Mouse (Mus musculus) spleen, adult 2 months (tissue): ENCODE results near the gene Mbd6.
"Not testable (repeated sequence)": the region's sequence is repeated elsewhere in the genome, so short reads cannot be mapped to it uniquely, and the experiment has no call there.

Experiments used
- CTCF ChIP-seq: fragments of 200-500 bp; IDR thresholded peaks from 2 replicates; pipeline ENCODE4 v1.5.1; 2011; ENCODE audit warnings: mild to moderate bottlenecking, inconsistent platforms; ENCODE audit not compliant: insufficient read depth, insufficient read length, insufficient replicate concordance; ENCODE audit errors: extremely low read depth
- POLR2A ChIP-seq: fragments of 200-500 bp; IDR thresholded peaks from 2 replicates; pipeline ENCODE4 v1.6.1; 2011; ENCODE audit warnings: low read depth, low read length, inconsistent platforms

- not testable (repeated sequence) for TF ChIP-seq POLR2A, CTCF
Measured at GRCm38 (mm10) chr10:127314950-127315349, 26.1 kb upstream of the Mbd6 start.
